Mouse (Mus musculus): Measurements from ENCODE around the gene Cfap54.

Gene Cfap54

GRCm38 (mm10) chr10:92730339-92730738 is 351.1 kb downstream of the Cfap54 start:
- DNase-seq (ENCODE audit: low spot score): no peak

DNA sequence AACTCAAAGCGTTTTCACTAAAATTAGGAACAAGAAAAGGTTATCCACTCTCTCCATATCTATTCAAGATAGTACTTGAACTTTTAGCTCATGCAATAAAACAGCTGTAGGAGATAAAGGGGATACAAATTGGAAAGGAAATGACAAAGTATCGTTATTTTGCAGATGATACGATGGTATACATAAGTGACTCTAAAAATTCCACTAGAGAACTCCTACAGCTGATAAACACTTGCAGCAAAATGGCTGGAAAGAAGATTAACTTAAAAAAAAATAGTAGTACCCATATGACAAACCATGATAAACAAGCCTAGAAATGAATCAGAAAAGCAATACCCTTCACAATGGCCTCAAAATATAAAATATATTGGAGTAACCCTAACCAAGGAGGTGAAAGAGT is 352.7 kb downstream of the Cfap54 start:
- no peak for DNase-seq (ENCODE audit: low spot score)
